Mouse (Mus musculus) heart, postnatal 4 days (tissue): ENCODE measurements around the gene L3mbtl4. TPM values are rescaled to one million over a fixed set of nuclear protein-coding genes. Genes with fewer than 3 reads are reported as not detected.

Experiments used
- DNase-seq: peaks from one replicate; pipeline ENCODE4 v3.0.0; 2021
- total RNA-seq, 2 experiments: library from RNA; stranded (reverse); gene quantifications; 2 replicates each; pipeline ENCODE4 v1.2.3; 2021

Gene L3mbtl4
- total RNA-seq, 2 experiments from 2014 or later, result not detected

DNA sequence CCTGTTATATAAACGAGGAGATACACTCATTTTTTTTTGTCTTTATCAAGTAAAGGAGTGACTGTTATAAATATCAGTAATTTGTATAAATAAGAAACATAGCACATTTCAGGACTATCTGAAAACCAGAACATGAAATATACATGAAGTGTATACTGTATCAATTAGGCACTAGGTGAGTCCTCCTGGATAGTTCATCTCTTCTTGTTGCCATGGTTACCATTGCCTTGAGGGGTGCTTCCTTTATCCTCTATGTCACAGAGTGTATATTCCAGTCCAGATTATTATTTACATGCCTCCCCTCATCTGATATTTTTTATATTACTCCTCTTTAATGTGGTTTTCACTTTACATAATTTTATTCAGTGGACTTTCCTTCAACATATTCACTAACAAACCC lies 392.9 kb downstream of the L3mbtl4 start:
- DNase-seq, result no peak

GRCm38 (mm10) chr17:68672088-68672504 lies 398.5 kb downstream of the L3mbtl4 start:
- DNase-seq, result no peak

DNA sequence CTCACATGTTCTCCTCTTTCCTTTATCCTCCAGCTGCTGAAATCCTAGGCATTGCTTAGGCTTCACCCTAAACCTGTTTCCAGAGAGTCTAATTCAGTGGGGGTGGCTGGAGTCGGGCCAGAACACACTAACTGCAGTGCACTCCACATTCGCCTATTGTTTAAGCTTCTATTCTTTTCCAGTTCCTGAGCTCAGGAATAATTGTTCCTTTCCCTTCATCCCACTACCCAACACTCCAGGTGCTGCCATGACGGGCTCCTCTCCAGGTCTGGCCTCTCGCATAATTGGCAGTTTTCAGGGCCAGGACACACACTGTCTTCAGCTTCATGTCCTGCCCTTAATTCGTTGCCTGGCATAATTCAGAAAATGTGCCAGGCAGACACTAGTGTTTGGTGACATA lies 437.1 kb downstream of the L3mbtl4 start:
- DNase-seq, result no peak

- no peak for DNase-seq
These were observed 437.8 kb downstream of the L3mbtl4 start for GRCm38 (mm10) chr17:68711350-68711749.

- DNase-seq, result no peak
These were observed 474.7 kb downstream of the L3mbtl4 start for GRCm38 (mm10) chr17:68748296-68748695.

GRCm38 (mm10) chr17:68750513-68750912 lies 476.9 kb downstream of the L3mbtl4 start:
- DNase-seq, result no peak

DNA sequence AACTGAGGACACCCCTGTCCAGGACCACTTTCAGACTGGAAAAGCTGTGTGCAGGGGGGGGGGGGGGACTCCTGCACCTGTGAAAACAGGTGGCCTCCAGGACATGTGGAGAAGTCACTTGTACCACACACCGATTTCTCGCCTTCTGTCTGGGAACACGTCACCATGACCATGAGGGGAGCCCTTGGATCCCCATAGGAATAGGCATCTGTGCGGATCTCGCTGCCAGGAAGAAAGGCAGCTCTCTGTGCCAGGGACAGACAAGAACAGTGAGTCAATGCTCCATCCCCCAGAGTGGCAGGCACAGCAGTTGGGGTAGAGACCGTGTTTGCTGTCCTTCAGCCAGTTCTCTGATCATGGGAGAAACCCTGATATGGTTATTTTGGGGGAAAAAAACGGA lies 479.5 kb downstream of the L3mbtl4 start:
- no peak for DNase-seq

DNA sequence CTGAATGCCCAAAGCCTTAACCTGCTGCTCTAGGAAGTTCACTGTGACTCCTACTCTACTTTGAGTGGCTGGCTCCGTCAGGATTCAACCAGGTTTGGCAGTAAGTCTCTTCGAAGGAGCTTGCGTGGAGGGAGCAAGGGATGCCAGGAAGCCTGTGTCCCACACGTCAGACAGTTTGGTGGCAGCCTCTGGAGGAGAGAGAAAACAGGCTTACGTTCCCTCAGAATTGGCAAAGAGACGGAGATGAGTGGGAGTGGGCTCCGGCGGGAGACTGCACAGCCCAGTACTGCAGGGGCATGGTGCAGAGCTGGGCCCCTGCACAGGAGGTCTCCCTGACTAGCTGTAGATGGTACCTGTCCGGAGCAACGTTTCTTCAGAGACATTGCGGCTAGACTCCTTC lies 481.2 kb downstream of the L3mbtl4 start:
- DNase-seq, result no peak

DNA sequence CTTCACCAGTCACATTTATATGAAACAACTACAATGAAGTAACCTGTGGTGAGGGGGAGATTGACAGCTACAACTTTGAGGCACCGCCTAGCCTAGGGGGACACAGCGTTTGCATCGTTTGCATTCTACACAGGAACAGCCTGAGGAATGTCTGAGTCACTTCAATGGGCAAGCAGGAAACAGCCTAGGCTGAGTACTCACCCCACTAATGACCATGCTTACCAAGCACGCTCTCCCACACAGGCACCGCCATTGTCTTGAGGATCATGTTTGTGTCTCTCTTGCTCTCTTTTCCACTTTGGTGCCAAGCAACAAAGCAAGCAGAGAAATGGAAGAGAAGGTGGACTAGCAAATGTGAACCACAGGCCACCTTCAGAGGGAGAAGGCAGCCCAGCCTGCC lies 484.8 kb downstream of the L3mbtl4 start:
- no peak for DNase-seq

- DNase-seq, result no peak
These were observed 485.3 kb downstream of the L3mbtl4 start for GRCm38 (mm10) chr17:68758936-68759335.

- no peak for DNase-seq
These were observed 486.4 kb downstream of the L3mbtl4 start for GRCm38 (mm10) chr17:68759978-68760377.

GRCm38 (mm10) chr17:68764329-68764880 lies 490.8 kb downstream of the L3mbtl4 start:
- no peak for DNase-seq

GRCm38 (mm10) chr17:68769561-68769960 lies 496.0 kb downstream of the L3mbtl4 start:
- no peak for DNase-seq

- no peak for DNase-seq
These were observed 497.6 kb downstream of the L3mbtl4 start for GRCm38 (mm10) chr17:68771046-68771750.

DNA sequence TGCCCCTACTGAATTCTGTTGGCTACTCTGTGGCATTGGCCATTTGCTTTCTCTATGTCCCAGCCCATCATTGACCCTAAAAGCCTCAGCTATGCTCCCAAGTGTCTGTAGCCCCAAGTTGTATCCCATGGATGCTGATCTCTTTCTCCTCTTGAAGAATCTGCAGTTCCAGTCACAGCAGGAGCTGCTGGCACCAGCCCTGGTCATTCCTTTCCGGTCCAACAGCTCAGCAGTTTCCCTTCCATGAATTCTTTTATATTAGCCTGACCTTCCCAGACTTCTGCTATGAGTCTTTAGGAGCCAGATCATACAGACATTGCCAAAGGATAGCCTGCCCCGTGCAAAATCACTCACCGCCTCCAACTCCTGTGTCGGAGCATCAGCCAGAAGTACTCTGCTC lies 520.1 kb downstream of the L3mbtl4 start:
- DNase-seq, result no peak

DNA sequence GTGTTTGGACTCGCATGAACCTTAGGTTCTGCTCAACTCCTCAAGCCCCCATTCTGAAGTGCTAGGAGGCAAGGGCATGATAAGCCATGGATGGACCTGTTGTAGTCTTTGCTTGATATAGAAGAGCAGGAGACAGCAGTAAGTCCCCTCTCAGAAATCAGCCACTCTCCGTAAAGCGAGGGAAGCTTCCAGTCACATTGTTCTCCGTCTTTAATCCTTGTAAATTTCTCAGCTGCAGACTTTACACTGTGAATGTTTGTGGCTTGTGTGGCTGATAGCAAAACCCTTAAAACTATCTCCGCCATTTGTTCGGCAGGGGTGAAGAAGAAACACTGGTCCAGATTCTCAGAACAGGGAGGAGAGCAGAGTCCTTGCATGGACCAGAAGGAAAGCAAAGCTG lies 552.7 kb downstream of the L3mbtl4 start, which contains the start of gene Tmem200c:
Gene Tmem200c (plus strand): TSS at position 301 of the 400 bp plus-strand sequence.
- DNase-seq, result no peak
